Mouse (Mus musculus): ENCODE results near the gene Mbd3. TPM values are rescaled to one million over a fixed set of nuclear protein-coding genes. Genes with fewer than 3 reads are reported as not detected.
A peak's percentile ranks its signal among the peaks of the same experiment; 100 is the strongest.

The Mbd3 gene
- polyA plus RNA-seq, 1 experiment from 2014 or later, result 252 TPM

GRCm38 (mm10) chr10:80385310-80385709 is 14.0 kb downstream of the Mbd3 start:
- DNase-seq (ENCODE audit: low spot score, missing footprints), result no peak

GRCm38 (mm10) chr10:80384709-80385108 is 14.6 kb downstream of the Mbd3 start:
- Histone ChIP-seq H3K36me3 (ENCODE audit: control insufficient read depth, insufficient read depth, low read length) (peaks cover 21% of the 10 kb centered on the region), H3K27me3 (ENCODE audit: control insufficient read depth, insufficient read depth, low read length) (no peaks in the 10 kb centered on the region)

More at GRCm38 (mm10) chr10:80385310-80385709, 14.0 kb downstream of the Mbd3 start:
- H3K27ac ChIP-seq (ENCODE audit: low read depth, low read length), result peak overlapping the region; percentile 97
- H3K4me3 ChIP-seq (ENCODE audit: low read depth, low read length), result peak overlapping the region; percentile 98
- H3K4me1 ChIP-seq (ENCODE audit: control insufficient read depth, insufficient read depth, low read length), result peaks cover 31% of the 10 kb centered on the region
- WGBS, result 11% methylated on average over 7 of the region's 7 CpGs
- no peaks in the 10 kb centered on the region for H3K9me3 ChIP-seq (ENCODE audit: control insufficient read depth, low read length)
- peaks cover 21% of the 10 kb centered on the region for H3K36me3 ChIP-seq (ENCODE audit: control insufficient read depth, insufficient read depth, low read length)
- ATAC-seq (ENCODE audit: low FRiP score), result peak; percentile 15
- peak overlapping the region; percentile 96 for H3K9ac ChIP-seq (ENCODE audit: low read length)
- no peaks in the 10 kb centered on the region for H3K27me3 ChIP-seq (ENCODE audit: control insufficient read depth, insufficient read depth, low read length)
- H3K4me2 ChIP-seq, result peak overlapping the region; percentile 68

GRCm38 (mm10) chr10:80384115-80384639 is 15.2 kb downstream of the Mbd3 start:
- peak overlapping the region; percentile 96 for H3K9ac ChIP-seq (ENCODE audit: low read length)
- H3K36me3 ChIP-seq (ENCODE audit: control insufficient read depth, insufficient read depth, low read length), result peaks cover 21% of the 10 kb centered on the region
- H3K27me3 ChIP-seq (ENCODE audit: control insufficient read depth, insufficient read depth, low read length), result no peaks in the 10 kb centered on the region
- DNase-seq (ENCODE audit: low spot score, missing footprints), result no peak
- peak overlapping the region; percentile 68 for H3K4me2 ChIP-seq
- WGBS, result 85% methylated on average over 4 of the region's 4 CpGs
- no peaks in the 10 kb centered on the region for H3K9me3 ChIP-seq (ENCODE audit: control insufficient read depth, low read length)
- no peak for ATAC-seq (ENCODE audit: low FRiP score)
- no peak overlapping the region; the same call in 1 of the 2 replicates for H3K27ac ChIP-seq (ENCODE audit: low read depth, low read length)
- peaks cover 31% of the 10 kb centered on the region for H3K4me1 ChIP-seq (ENCODE audit: control insufficient read depth, insufficient read depth, low read length)
- peak overlapping the region; percentile 98 for H3K4me3 ChIP-seq (ENCODE audit: low read depth, low read length)

More at GRCm38 (mm10) chr10:80384709-80385108, 14.6 kb downstream of the Mbd3 start:
- WGBS, result 76% methylated on average over 7 of the region's 7 CpGs
- DNase-seq (ENCODE audit: low spot score, missing footprints), result no peak
- peak overlapping the region; percentile 98 for H3K4me3 ChIP-seq (ENCODE audit: low read depth, low read length)
- H3K4me2 ChIP-seq, result peak overlapping the region; percentile 68
- no peaks in the 10 kb centered on the region for H3K9me3 ChIP-seq (ENCODE audit: control insufficient read depth, low read length)
- H3K27ac ChIP-seq (ENCODE audit: low read depth, low read length), result peak overlapping the region; percentile 97
- peak overlapping the region; percentile 96 for H3K9ac ChIP-seq (ENCODE audit: low read length)
- ATAC-seq (ENCODE audit: low FRiP score), result no peak
- H3K4me1 ChIP-seq (ENCODE audit: control insufficient read depth, insufficient read depth, low read length), result peaks cover 31% of the 10 kb centered on the region

- peaks cover 31% of the 10 kb centered on the region for H3K4me1 ChIP-seq (ENCODE audit: control insufficient read depth, insufficient read depth, low read length)
These were observed 15.9 kb downstream of the Mbd3 start for GRCm38 (mm10) chr10:80383431-80383830.

DNA sequence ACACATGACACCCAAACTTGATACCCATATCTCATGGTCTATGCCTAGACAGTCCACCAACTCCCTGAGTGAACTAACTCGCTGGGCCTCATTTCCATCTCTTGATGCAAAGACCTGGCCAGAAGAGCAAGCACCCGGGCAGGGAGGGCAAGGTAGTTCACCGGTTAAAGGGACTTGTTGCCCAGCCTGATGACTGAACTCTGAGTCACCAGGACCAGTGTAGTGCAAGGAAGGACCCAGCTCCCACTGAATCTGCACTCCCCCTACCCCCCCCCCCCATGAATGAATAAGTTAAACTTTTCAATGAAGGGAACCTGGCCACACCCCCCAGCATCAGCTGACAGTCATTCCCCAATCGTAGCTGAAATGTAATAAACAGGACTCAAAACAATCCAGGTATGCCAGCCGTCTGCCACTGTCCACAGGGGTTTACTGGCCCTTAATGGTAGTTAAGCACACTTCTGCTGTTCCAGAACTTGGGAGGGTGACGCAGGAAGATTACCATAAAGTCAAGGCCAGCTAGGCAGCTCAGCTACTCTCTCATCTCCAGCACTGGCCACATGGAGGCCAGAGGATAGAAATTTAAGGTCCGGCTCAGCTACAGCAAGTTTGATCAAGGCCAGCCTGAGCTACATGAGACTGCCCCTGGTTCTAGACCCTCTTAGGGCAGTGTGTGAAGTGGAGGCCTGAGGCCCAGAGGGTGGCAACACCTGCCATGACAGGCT is 16.5 kb downstream of the Mbd3 start:
- DNase-seq (ENCODE audit: low spot score, missing footprints), result no peak
- peaks cover 26% of the 10 kb centered on the region for H3K4me1 ChIP-seq (ENCODE audit: control insufficient read depth, insufficient read depth, low read length)
- no peaks in the 10 kb centered on the region for H3K27me3 ChIP-seq (ENCODE audit: control insufficient read depth, insufficient read depth, low read length)
- H3K9ac ChIP-seq (ENCODE audit: low read length), result no peak overlapping the region
- H3K27ac ChIP-seq (ENCODE audit: low read depth, low read length), result no peak overlapping the region
- no peak overlapping the region for H3K4me3 ChIP-seq (ENCODE audit: low read depth, low read length)
- H3K4me2 ChIP-seq, result no peak overlapping the region
- 92% methylated on average over 7 of the region's 7 CpGs for WGBS
- H3K36me3 ChIP-seq (ENCODE audit: control insufficient read depth, insufficient read depth, low read length), result peaks cover 21% of the 10 kb centered on the region
- H3K9me3 ChIP-seq (ENCODE audit: control insufficient read depth, low read length), result no peaks in the 10 kb centered on the region
- ATAC-seq (ENCODE audit: low FRiP score), result no peak

More at GRCm38 (mm10) chr10:80383431-80383830, 15.9 kb downstream of the Mbd3 start:
- Histone ChIP-seq H3K4me3 (ENCODE audit: low read depth, low read length) (peak overlapping the region; percentile 98; the same call in 1 of the 2 replicates), H3K4me2 (0 out of 2 replicates have a peak overlapping the region, but pooled peaks have one; percentile 6), H3K36me3 (ENCODE audit: control insufficient read depth, insufficient read depth, low read length) (peaks cover 21% of the 10 kb centered on the region), H3K9ac (ENCODE audit: low read length) (peak overlapping the region; percentile 96; the same call in 1 of the 2 replicates), H3K9me3 (ENCODE audit: control insufficient read depth, low read length) (no peaks in the 10 kb centered on the region), H3K27ac (ENCODE audit: low read depth, low read length) (no peak overlapping the region), H3K27me3 (ENCODE audit: control insufficient read depth, insufficient read depth, low read length) (no peaks in the 10 kb centered on the region)
- ATAC-seq (ENCODE audit: low FRiP score) (no peak), DNase-seq (ENCODE audit: low spot score, missing footprints) (no peak)
- WGBS, result 58% methylated on average over 4 of the region's 4 CpGs

- no peak overlapping the region for H3K27ac ChIP-seq (ENCODE audit: low read depth, low read length)
- H3K4me2 ChIP-seq, result no peak overlapping the region
- no peaks in the 10 kb centered on the region for H3K9me3 ChIP-seq (ENCODE audit: control insufficient read depth, low read length)
- H3K36me3 ChIP-seq (ENCODE audit: control insufficient read depth, insufficient read depth, low read length), result peaks cover 15% of the 10 kb centered on the region
- no peak overlapping the region for H3K4me3 ChIP-seq (ENCODE audit: low read depth, low read length)
- H3K4me1 ChIP-seq (ENCODE audit: control insufficient read depth, insufficient read depth, low read length), result 0 out of 2 replicates have a peak, but pooled peaks cover 2% of the 10 kb centered on the region
- 52% methylated on average over 10 of the region's 10 CpGs for WGBS
- H3K9ac ChIP-seq (ENCODE audit: low read length), result no peak overlapping the region
- DNase-seq (ENCODE audit: low spot score, missing footprints) (peak; percentile 92), ATAC-seq (ENCODE audit: low FRiP score) (no peak)
- H3K27me3 ChIP-seq (ENCODE audit: control insufficient read depth, insufficient read depth, low read length), result no peaks in the 10 kb centered on the region
These were observed 21.6 kb downstream of the Mbd3 start for GRCm38 (mm10) chr10:80377716-80378115.

GRCm38 (mm10) chr10:80376160-80376559 is 23.2 kb downstream of the Mbd3 start:
- Histone ChIP-seq H3K4me1 (ENCODE audit: control insufficient read depth, insufficient read depth, low read length) (peaks cover 8% of the 10 kb centered on the region; the same call in 1 of the 2 replicates), H3K36me3 (ENCODE audit: control insufficient read depth, insufficient read depth, low read length) (peaks cover 3% of the 10 kb centered on the region), H3K4me3 (ENCODE audit: low read depth, low read length) (no peak overlapping the region), H3K9ac (ENCODE audit: low read length) (no peak overlapping the region), H3K4me2 (no peak overlapping the region), H3K9me3 (ENCODE audit: control insufficient read depth, low read length) (no peaks in the 10 kb centered on the region), H3K27me3 (ENCODE audit: control insufficient read depth, insufficient read depth, low read length) (no peaks in the 10 kb centered on the region), H3K27ac (ENCODE audit: low read depth, low read length) (no peak overlapping the region)
- WGBS, result 3% methylated on average over 7 of the region's 7 CpGs
- ATAC-seq (ENCODE audit: low FRiP score), result peak; percentile 49; the same call in 1 of the 2 replicates
- peak; percentile 100 for DNase-seq (ENCODE audit: low spot score, missing footprints)

DNA sequence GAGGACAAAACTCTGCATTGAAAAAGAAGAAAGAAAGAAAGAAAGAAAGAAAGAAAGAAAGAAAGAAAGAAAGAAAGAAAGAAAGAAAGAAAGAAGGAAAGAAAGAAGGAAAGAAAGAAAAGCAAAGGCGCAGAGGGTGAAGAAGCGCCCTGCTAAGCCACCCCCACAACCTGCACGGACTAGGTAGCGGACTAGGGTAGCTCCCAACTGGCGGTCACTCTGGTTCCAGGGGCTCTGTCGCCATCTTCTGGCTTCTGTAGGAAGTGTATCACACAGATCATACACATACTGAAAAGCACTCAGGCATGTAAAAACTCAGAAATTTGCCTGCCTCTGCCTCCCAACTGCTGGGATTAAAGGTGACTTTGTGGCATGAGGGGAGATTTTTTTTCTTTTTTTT is 25.3 kb downstream of the Mbd3 start:
- H3K4me2 ChIP-seq, result no peak overlapping the region
- ATAC-seq (ENCODE audit: low FRiP score) (no peak), DNase-seq (ENCODE audit: low spot score, missing footprints) (no peak)
- H3K36me3 ChIP-seq (ENCODE audit: control insufficient read depth, insufficient read depth, low read length), result no peaks in the 10 kb centered on the region
- no peak overlapping the region for H3K9ac ChIP-seq (ENCODE audit: low read length)
- peaks cover 6% of the 10 kb centered on the region; the same call in 1 of the 2 replicates for H3K4me1 ChIP-seq (ENCODE audit: control insufficient read depth, insufficient read depth, low read length)
- no peak overlapping the region for H3K27ac ChIP-seq (ENCODE audit: low read depth, low read length)
- 17% methylated on average over 6 of the region's 6 CpGs for WGBS
- no peaks in the 10 kb centered on the region for H3K27me3 ChIP-seq (ENCODE audit: control insufficient read depth, insufficient read depth, low read length)
- no peak overlapping the region for H3K4me3 ChIP-seq (ENCODE audit: low read depth, low read length)
- H3K9me3 ChIP-seq (ENCODE audit: control insufficient read depth, low read length), result no peaks in the 10 kb centered on the region

- H3K27ac ChIP-seq (ENCODE audit: low read depth, low read length), result no peak overlapping the region
- H3K4me1 ChIP-seq (ENCODE audit: control insufficient read depth, insufficient read depth, low read length), result peaks cover 6% of the 10 kb centered on the region; the same call in 1 of the 2 replicates
- no peak overlapping the region for H3K4me2 ChIP-seq
- H3K9ac ChIP-seq (ENCODE audit: low read length), result no peak overlapping the region
- WGBS, result 81% methylated on average over 6 of the region's 6 CpGs
- no peak overlapping the region for H3K4me3 ChIP-seq (ENCODE audit: low read depth, low read length)
- DNase-seq (ENCODE audit: low spot score, missing footprints) (no peak), ATAC-seq (ENCODE audit: low FRiP score) (no peak)
- H3K9me3 ChIP-seq (ENCODE audit: control insufficient read depth, low read length), result no peaks in the 10 kb centered on the region
- H3K36me3 ChIP-seq (ENCODE audit: control insufficient read depth, insufficient read depth, low read length), result no peaks in the 10 kb centered on the region
- H3K27me3 ChIP-seq (ENCODE audit: control insufficient read depth, insufficient read depth, low read length), result no peaks in the 10 kb centered on the region
These were observed 26.6 kb downstream of the Mbd3 start for GRCm38 (mm10) chr10:80372706-80373105.

Data from midbrain, embryonic 11.5 days (tissue).